Mouse (Mus musculus) neural tube, postnatal 0 days (tissue): ENCODE data around the gene Acy3. TPM values are rescaled to one million over a fixed set of nuclear protein-coding genes. Genes with fewer than 3 reads are reported as not detected.

Source experiments
- polyA plus RNA-seq: library from polyadenylated mRNA; unstranded; fragments of >200 nt; fragmentation: Nextera tagmentation; extraction: Ambion mirVana; gene quantifications from 2 replicates; pipeline ENCODE4 v1.2.1, GENCODE M21; 2015

The Acy3 gene
- polyA plus RNA-seq: 4.4 and 5.1 TPM in 2 replicates

GRCm38 (mm10) chr19:3986334-3986733 is at the start of gene Acy3:
Gene Acy3, plus strand, starts transcription at chr19:3986570.

GRCm38 (mm10) chr19:3958470-3958869 is 27.9 kb upstream of the Acy3 start, which contains the start of gene Aldh3b3:
Gene Aldh3b3, plus strand, starts transcription at chr19:3958645.

GRCm38 (mm10) chr19:3972229-3972628 is 14.1 kb upstream of the Acy3 start, which contains the start of gene Aldh3b2:
Gene Aldh3b2, plus strand, starts transcription at chr19:3972328.

GRCm38 (mm10) chr19:3992416-3992815 is 6.0 kb downstream of the Acy3 start, which contains the start of gene Tbx10:
Gene Tbx10, plus strand, starts transcription at chr19:3992752.

GRCm38 (mm10) chr19:4000119-4000900 is 13.9 kb downstream of the Acy3 start, which contains the start of the genes Nudt8 and Gm49405:
Gene Nudt8, plus strand, starts transcription at chr19:4000580.
Gene Gm49405, plus strand, starts transcription at chr19:4000626.

GRCm38 (mm10) chr19:4003112-4003511 is 16.7 kb downstream of the Acy3 start, which contains the start of gene Doc2g:
Gene Doc2g, plus strand, starts transcription at chr19:4003313.

GRCm38 (mm10) chr19:4012432-4013022 is 26.2 kb downstream of the Acy3 start, which contains the start of gene Ndufv1:
Gene Ndufv1, minus strand, starts transcription at chr19:4012806.

GRCm38 (mm10) chr19:4037788-4038232 is 51.4 kb downstream of the Acy3 start, which contains the start of gene Gstp1:
Gene Gstp1, minus strand, starts transcription at chr19:4037985.

Other genes with a start within 250 kb of the Acy3 start
- 29.7 and 36.1 TPM in 2 replicates for gene Kmt5b, start 219.1 kb upstream of the Acy3 start, polyA plus RNA-seq
- gene Chka, start 134.8 kb upstream of the Acy3 start, polyA plus RNA-seq: 54.1 and 55.6 TPM in 2 replicates
- gene Tcirg1, start 79.4 kb upstream of the Acy3 start, polyA plus RNA-seq: 19.2 and 21.3 TPM in 2 replicates
- 418 and 427 TPM in 2 replicates for gene Ndufs8, start 73.8 kb upstream of the Acy3 start, polyA plus RNA-seq
- 5.1 and 5.3 TPM in 2 replicates for gene Aldh3b1, start 56.8 kb upstream of the Acy3 start, polyA plus RNA-seq
- 18.9 and 23.6 TPM in 2 replicates for gene Unc93b1, start 51.4 kb upstream of the Acy3 start, polyA plus RNA-seq
- not detected in 2 replicates for gene Aldh3b3, start 27.9 kb upstream of the Acy3 start, polyA plus RNA-seq
- gene Aldh3b2, start 14.2 kb upstream of the Acy3 start, polyA plus RNA-seq: 0.45 TPM in 2 replicates
- gene Tbx10, start 6.2 kb downstream of the Acy3 start, polyA plus RNA-seq: 0.12 TPM in 1 of 2 replicates, not detected in the other
- 26.9 and 27.1 TPM in 2 replicates for gene Nudt8, start 14.0 kb downstream of the Acy3 start, polyA plus RNA-seq
- gene Gm49405, start 14.1 kb downstream of the Acy3 start, polyA plus RNA-seq: 2.2 and 2.6 TPM in 2 replicates
- gene Doc2g, start 16.7 kb downstream of the Acy3 start, polyA plus RNA-seq: 3.2 TPM in 2 replicates
- 281 and 291 TPM in 2 replicates for gene Ndufv1, start 26.2 kb downstream of the Acy3 start, polyA plus RNA-seq
- gene Gstp1, start 51.4 kb downstream of the Acy3 start, polyA plus RNA-seq: 590 and 603 TPM in 2 replicates
- gene Gstp2, start 59.5 kb downstream of the Acy3 start, polyA plus RNA-seq: 0.48 and 2.7 TPM in 2 replicates
- gene Gstp3, start 73.0 kb downstream of the Acy3 start, polyA plus RNA-seq: not detected in 2 replicates
- not detected in 2 replicates for gene Cabp2, start 95.0 kb downstream of the Acy3 start, polyA plus RNA-seq
- 74.2 and 77.2 TPM in 2 replicates for gene Cdk2ap2, start 110.6 kb downstream of the Acy3 start, polyA plus RNA-seq
- gene Pitpnm1, start 113.4 kb downstream of the Acy3 start, polyA plus RNA-seq: 90.8 and 110 TPM in 2 replicates
- gene Aip, start 139.3 kb downstream of the Acy3 start, polyA plus RNA-seq: 103 and 106 TPM in 2 replicates
- not detected in 2 replicates for gene Gpr152, start 153.2 kb downstream of the Acy3 start, polyA plus RNA-seq
- gene Cabp4, start 157.5 kb downstream of the Acy3 start, polyA plus RNA-seq: 0.26 and 0.76 TPM in 2 replicates
- gene Coro1b, start 162.0 kb downstream of the Acy3 start, polyA plus RNA-seq: 94.3 and 112 TPM in 2 replicates
- 0.70 TPM in 1 of 2 replicates, not detected in the other for gene Ptprcap, start 167.0 kb downstream of the Acy3 start, polyA plus RNA-seq
- 41.9 and 53.4 TPM in 2 replicates for gene Rps6kb2, start 176.8 kb downstream of the Acy3 start, polyA plus RNA-seq
- gene Carns1, start 188.9 kb downstream of the Acy3 start, polyA plus RNA-seq: 6.2 and 6.6 TPM in 2 replicates
- gene Tbc1d10c, start 204.7 kb downstream of the Acy3 start, polyA plus RNA-seq: 1.2 and 1.6 TPM in 2 replicates
- 572 and 576 TPM in 2 replicates for gene Ppp1ca, start 205.5 kb downstream of the Acy3 start, polyA plus RNA-seq
- gene Rad9a, start 215.1 kb downstream of the Acy3 start, polyA plus RNA-seq: 14.9 and 15.7 TPM in 2 replicates
- gene Clcf1, start 227.7 kb downstream of the Acy3 start, polyA plus RNA-seq: 1.2 and 1.3 TPM in 2 replicates
- not detected in 2 replicates for gene AC109138.7, start 227.8 kb downstream of the Acy3 start, polyA plus RNA-seq
- gene Pold4, start 245.3 kb downstream of the Acy3 start, polyA plus RNA-seq: 32.9 and 33.0 TPM in 2 replicates